In the genomic region with DNA sequence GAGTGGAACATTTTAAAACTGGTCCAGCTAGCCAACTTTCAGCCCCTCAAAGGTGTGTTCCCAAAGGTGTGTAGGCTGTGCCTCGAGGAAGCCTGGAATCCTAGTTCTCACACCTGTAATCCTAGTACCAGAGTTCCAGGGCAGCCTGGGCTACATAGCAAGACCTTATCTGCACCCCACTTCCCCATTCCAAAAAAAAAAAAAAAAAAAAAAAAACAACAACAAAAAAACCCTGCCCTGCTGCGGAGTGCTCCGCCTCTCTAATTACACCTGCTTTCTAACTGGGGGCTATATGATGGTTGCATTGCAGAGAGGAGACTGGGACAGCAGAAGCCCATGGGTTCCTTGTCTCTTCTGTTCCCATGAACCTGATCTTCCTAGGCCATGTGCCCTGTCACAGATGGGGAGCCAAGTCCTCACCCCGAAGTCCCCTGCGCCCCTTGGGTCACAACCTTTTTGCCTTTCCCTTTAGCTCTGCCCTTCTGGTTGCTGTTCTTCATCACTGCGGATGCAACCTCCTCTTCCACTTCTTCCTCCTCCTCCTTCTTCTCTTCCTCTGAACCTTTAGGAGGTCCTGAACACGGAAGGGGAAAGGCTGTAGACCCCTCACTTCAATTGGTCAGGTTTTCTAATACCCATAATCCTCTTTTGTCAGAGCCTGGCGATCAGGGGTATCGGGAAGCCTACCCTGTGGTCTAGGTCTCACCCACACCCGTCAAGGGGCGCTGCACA, we compare ENCODE assay signal across 9 mouse cellular contexts. TPM values are rescaled to one million over a fixed set of nuclear protein-coding genes. Genes with fewer than 3 reads are reported as not detected.
DNase-seq lines count a peak whose midpoint lies in the region; ATAC-seq and TF ChIP-seq lines count a peak whose summit lies in the region.
"Had no signal": no experiment of that assay in that cellular context is flagged by ENCODE, and none has a peak within 500 bp of the region (broad histone marks: within the 10 kb centered on the region; RNA-seq: fewer than 3 reads in every experiment).

No protein-coding gene starts in this region.

- H3K27ac ChIP-seq in CH12.LX (ENCODE audit: insufficient read depth, low read depth) = no peak overlapping the region
- no peak overlapping the region for H3K27ac ChIP-seq in hindbrain, embryonic 11.5 days (ENCODE audit: low read depth, low read length)
- peak overlapping the region; percentile 67 for H3K27ac ChIP-seq in midbrain, embryonic 10.5 days (replicated peaks)
- H3K27ac ChIP-seq in left cerebral cortex, adult 2 months = no peak overlapping the region

- in situ Hi-C loops in CH12.LX (cut with MboI; ENCODE audit: low pct_ligation_motif_present, low pct_unique_long_range_greater_than_20kb, low sequenced_read_pairs) = no loop called here

- dilution Hi-C loops in CH12.LX (cut with MboI; ENCODE audit: extremely low pct_ligation_motif_present, extremely low pct_unique_long_range_greater_than_20kb, low sequenced_read_pairs) = no loop called here

- TF ChIP-seq RAD21 in CH12.LX (IDR thresholded peaks at IDR 0.05; ENCODE audit: low read depth, low read length) = no peak

- H3K4me1 ChIP-seq in CH12.LX (ENCODE audit: control insufficient read depth in 1 of 2, insufficient read depth in 2 of 2) = peaks cover 2 to 4% of the 10 kb centered on the region in 2 experiments; a peak in 1 of 4 replicates
- H3K4me1 ChIP-seq in E14TG2a.4 (replicated peaks; ENCODE audit: low read depth, low read length) = peaks cover 76% of the 10 kb centered on the region
- H3K4me1 ChIP-seq in hindbrain, embryonic 11.5 days (replicated peaks; ENCODE audit: control insufficient read depth, insufficient read depth, low read length) = 0 out of 2 replicates have a peak, but pooled peaks cover 2% of the 10 kb centered on the region
- peaks cover 34% of the 10 kb centered on the region for H3K4me1 ChIP-seq in midbrain, embryonic 10.5 days

- ATAC-seq in hindbrain, embryonic 11.5 days (ENCODE audit: low FRiP score) = no peak
- ATAC-seq: activated CD4-positive, CD25-positive, alpha-beta regulatory T cell, adult 4 months had no signal

- H3K79me2 ChIP-seq in CH12.LX (replicated peaks; ENCODE audit: control insufficient read depth, extremely low read depth, insufficient read depth, poor library complexity, severe bottlenecking) = no peaks in the 10 kb centered on the region

- TF ChIP-seq CTCF in CH12.LX (conservative IDR thresholded peaks at IDR 0.05 in 1 of 2, IDR thresholded peaks at IDR 0.05 in 1 of 2; ENCODE audit: low read depth in 2 of 2, low read length in 2 of 2) (no peak), E14TG2a.4 (conservative IDR thresholded peaks at IDR 0.05; ENCODE audit: low read length) (no peak)
- TF ChIP-seq CTCF in left cerebral cortex, adult 2 months (IDR thresholded peaks at IDR 0.05) = no peak

- H3K4me2 ChIP-seq in CH12.LX (ENCODE audit: insufficient read depth, low read depth, poor library complexity, severe bottlenecking) = peak overlapping the region; percentile 61; the same call in 1 of the 2 replicates
- H3K4me2 ChIP-seq in hindbrain, embryonic 11.5 days (replicated peaks; ENCODE audit: low read depth, low read length) = peak overlapping the region; percentile 40

- DNase-seq in CH12.LX (ENCODE audit: extremely low read depth) (no peak), adipocyte (ENCODE audit: low spot score) (no peak)
- peak; percentile 27 for DNase-seq in hindbrain, embryonic 11.5 days (ENCODE audit: low spot score)
- no peak for DNase-seq in midbrain, embryonic 10.5 days (ENCODE audit: low spot score)
- no peak for DNase-seq in left cerebral cortex, adult 2 months (ENCODE audit: extremely low spot score in 1 of 2, low spot score in 2 of 2)
- DNase-seq in adrenal gland, adult 8-10 months = no peak
- DNase-seq: cerebellum, adult 18-20 months had no signal

- intact Hi-C loops in left cerebral cortex, adult 2 months (cut with DNase I) = no loop called here

- no peak for TF ChIP-seq EP300 in CH12.LX (IDR thresholded peaks at IDR 0.05; ENCODE audit: low read length)

- no peak for TF ChIP-seq POLR2A in CH12.LX (IDR thresholded peaks at IDR 0.05; ENCODE audit: low read depth, low read length)

- H3K9ac ChIP-seq in CH12.LX (ENCODE audit: insufficient read depth, low read depth) = no peak overlapping the region
- H3K9ac ChIP-seq in hindbrain, embryonic 11.5 days (ENCODE audit: low read depth, low read length) = peak overlapping the region; percentile 23; the same call in 1 of the 2 replicates

- H3K4me3 ChIP-seq in CH12.LX (replicated peaks in 1 of 3; ENCODE audit: low read depth in 2 of 3, low read length in 2 of 3, poor library complexity in 1 of 3) (no peak overlapping the region), E14TG2a.4 (replicated peaks; ENCODE audit: low read length) (peak overlapping the region; percentile 78)
- H3K4me3 ChIP-seq in hindbrain, embryonic 11.5 days (ENCODE audit: low read depth, low read length) = peak overlapping the region; percentile 20
- H3K4me3 ChIP-seq in midbrain, embryonic 10.5 days = peak overlapping the region; percentile 55
- H3K4me3 ChIP-seq in left cerebral cortex, adult 2 months = no peak overlapping the region

- H3K36me3 ChIP-seq in CH12.LX (replicated peaks in 1 of 2; ENCODE audit: control insufficient read depth in 1 of 2, insufficient read depth in 1 of 2, low read length in 1 of 2) (no peaks in the 10 kb centered on the region), E14TG2a.4 (ENCODE audit: insufficient read depth, low read length) (no peaks in the 10 kb centered on the region)
- no peaks in the 10 kb centered on the region for H3K36me3 ChIP-seq in hindbrain, embryonic 11.5 days (ENCODE audit: control insufficient read depth, insufficient read depth, low read length)
- no peaks in the 10 kb centered on the region for H3K36me3 ChIP-seq in midbrain, embryonic 10.5 days

- 31% methylated on average over 11 of the region's 11 CpGs for WGBS in hindbrain, embryonic 11.5 days
- 33% methylated on average over 11 of the region's 11 CpGs for WGBS in midbrain, embryonic 10.5 days

- H3K9me3 ChIP-seq in CH12.LX (replicated peaks; ENCODE audit: low read length) = no peaks in the 10 kb centered on the region
- H3K9me3 ChIP-seq in E14TG2a.4 (ENCODE audit: low read length) = no peaks in the 10 kb centered on the region
- H3K9me3 ChIP-seq in hindbrain, embryonic 11.5 days (ENCODE audit: control insufficient read depth, low read length) = no peaks in the 10 kb centered on the region
- H3K9me3 ChIP-seq in midbrain, embryonic 10.5 days (replicated peaks) = no peaks in the 10 kb centered on the region

- H3K27me3 ChIP-seq in CH12.LX (replicated peaks) (peaks cover 70% of the 10 kb centered on the region), E14TG2a.4 (ENCODE audit: insufficient read depth, low read length) (peaks cover 60% of the 10 kb centered on the region)
- peaks cover 54% of the 10 kb centered on the region for H3K27me3 ChIP-seq in hindbrain, embryonic 11.5 days (ENCODE audit: control insufficient read depth, insufficient read depth, low read length)
- peaks cover 93% of the 10 kb centered on the region for H3K27me3 ChIP-seq in midbrain, embryonic 10.5 days (ENCODE audit: low read depth, poor library complexity, severe bottlenecking)

TF ChIP-seq in CH12.LX, 34 proteins besides CTCF, POLR2A, EP300 and RAD21:
- TF ChIP-seq RCOR1 (conservative IDR thresholded peaks at IDR 0.05; ENCODE audit: low read depth, low read length) (no peak), MEF2A (IDR thresholded peaks at IDR 0.05; ENCODE audit: borderline replicate concordance, low read depth, low read length) (no peak), ETS1 (conservative IDR thresholded peaks at IDR 0.05; ENCODE audit: low read depth, low read length) (no peak), CHD1 (IDR thresholded peaks at IDR 0.05; ENCODE audit: low read depth, low read length) (no peak), ZNF384 (IDR thresholded peaks at IDR 0.05; ENCODE audit: low read depth, low read length) (0 out of 2 replicates have a peak, but pooled peaks have one; percentile 27), JUN (IDR thresholded peaks at IDR 0.05; ENCODE audit: insufficient read depth, low read depth, low read length) (no peak), UBTF (IDR thresholded peaks at IDR 0.05; ENCODE audit: low read depth, low read length) (no peak)
TF ChIP-seq in CH12.LX: peak in this region for 1.

RNA-seq across cellular contexts. Expression of a gene that starts 2.9 kb away (rescaled TPM):
- total RNA-seq in CH12.LX (2012; rRNA removed) (0.17 TPM in 1 of 2 replicates, not detected in the other), CH12.LX (2014; rRNA removed) (not detected in 2 replicates)
- polyA plus RNA-seq in CH12.LX (2012; ENCODE audit: insufficient read length, low read depth) = not detected in 2 replicates
- 2.9 and 4.1 TPM in 2 replicates for polyA plus RNA-seq in hindbrain, embryonic 11.5 days (2014; fragmentation: Nextera tagmentation; extraction: Ambion mirVana)
- polyA plus RNA-seq in midbrain, embryonic 10.5 days (2016; fragmentation: Nextera tagmentation; extraction: Ambion mirVana) = 2.8 and 5.0 TPM in 2 replicates
- total RNA-seq in left cerebral cortex, adult 2 months (2021) = not detected
- total RNA-seq in adrenal gland, adult 8-10 months (2022) = under 1 TPM in 2 of 4 experiments, not detected in 2; 0.16 to 0.49 TPM
- polyA plus RNA-seq: activated CD4-positive, CD25-positive, alpha-beta regulatory T cell, adult 4 months had no signal

RNA-seq across cellular contexts. Expression of a gene that starts 11.5 kb away (rescaled TPM):
- total RNA-seq in CH12.LX (2012; rRNA removed) = 0.17 and 0.42 TPM in 2 replicates
- total RNA-seq in CH12.LX (2014; rRNA removed) = not detected in 2 replicates
- 0.08 TPM in 1 of 2 replicates, not detected in the other for polyA plus RNA-seq in CH12.LX (2012; ENCODE audit: insufficient read length, low read depth)
- 3.7 and 5.1 TPM in 2 replicates for polyA plus RNA-seq in hindbrain, embryonic 11.5 days (2014; fragmentation: Nextera tagmentation; extraction: Ambion mirVana)
- polyA plus RNA-seq in midbrain, embryonic 10.5 days (2016; fragmentation: Nextera tagmentation; extraction: Ambion mirVana) = 5.0 and 5.2 TPM in 2 replicates
- total RNA-seq in left cerebral cortex, adult 2 months (2021) = 1 to 10 TPM; 2.9 to 3.0 TPM
- total RNA-seq in adrenal gland, adult 8-10 months (2022) = 10 to 100 TPM in 3 of 4 experiments, 1 to 10 TPM in 1; 8.5 to 21.1 (median 13.3) TPM
- polyA plus RNA-seq: activated CD4-positive, CD25-positive, alpha-beta regulatory T cell, adult 4 months had no signal

RNA-seq across cellular contexts. Expression of a gene that starts 33.8 kb away (rescaled TPM):
- total RNA-seq in CH12.LX (2012; rRNA removed) = 3,510 and 4,144 TPM in 2 replicates
- total RNA-seq in CH12.LX (2014; rRNA removed) = 2,222 and 3,467 TPM in 2 replicates
- polyA plus RNA-seq in CH12.LX (2012; ENCODE audit: insufficient read length, low read depth) = 1,605 and 1,846 TPM in 2 replicates
- 445 and 475 TPM in 2 replicates for polyA plus RNA-seq in hindbrain, embryonic 11.5 days (2014; fragmentation: Nextera tagmentation; extraction: Ambion mirVana)
- polyA plus RNA-seq in midbrain, embryonic 10.5 days (2016; fragmentation: Nextera tagmentation; extraction: Ambion mirVana) = 426 and 489 TPM in 2 replicates
- 100 to 1,000 TPM; 302 to 309 TPM for total RNA-seq in left cerebral cortex, adult 2 months (2021)
- 100 to 1,000 TPM; 742 to 804 (median 775) TPM for total RNA-seq in adrenal gland, adult 8-10 months (2022)

RNA-seq across cellular contexts. Expression of a gene that starts 48.8 kb away (rescaled TPM):
- total RNA-seq in CH12.LX (2012; rRNA removed) (26.9 and 29.6 TPM in 2 replicates), CH12.LX (2014; rRNA removed) (11.4 and 17.4 TPM in 2 replicates)
- 35.8 and 37.9 TPM in 2 replicates for polyA plus RNA-seq in CH12.LX (2012; ENCODE audit: insufficient read length, low read depth)
- polyA plus RNA-seq in hindbrain, embryonic 11.5 days (2014; fragmentation: Nextera tagmentation; extraction: Ambion mirVana) = 18.7 and 22.5 TPM in 2 replicates
- polyA plus RNA-seq in midbrain, embryonic 10.5 days (2016; fragmentation: Nextera tagmentation; extraction: Ambion mirVana) = 28.2 and 30.8 TPM in 2 replicates
- total RNA-seq in left cerebral cortex, adult 2 months (2021) = 10 to 100 TPM; 21.5 to 26.1 TPM
- 10 to 100 TPM; 24.9 to 45.2 (median 36.2) TPM for total RNA-seq in adrenal gland, adult 8-10 months (2022)

Comparison
In these comparisons a context has a peak if more than half of its experiments do, and no peak if none do; other contexts are left out.
1. H3K4me3 ChIP-seq: peak in E14TG2a.4 (single experiment), hindbrain, embryonic 11.5 days (single experiment) and midbrain, embryonic 10.5 days (single experiment); none in CH12.LX (0 of 3) and left cerebral cortex, adult 2 months (single experiment).